Mouse (Mus musculus) bone marrow, adult 2 months (tissue): Measurements from ENCODE around the gene Pold4. TPM values are rescaled to one million over a fixed set of nuclear protein-coding genes. Genes with fewer than 3 reads are reported as not detected.

Experiments used
- H3K27ac ChIP-seq: fragments of 200-500 bp; 2 replicates; pipeline ENCODE4 v1.5.1; 2012; ENCODE audit warnings: low read depth, mild to moderate bottlenecking, control low read depth, inconsistent platforms, low read length; ENCODE audit not compliant: control insufficient read depth, poor library complexity, insufficient read depth
- H3K4me1 ChIP-seq: fragments of 200-500 bp; 2 replicates; pipeline ENCODE4 v1.6.1; 2011; ENCODE audit warnings: low read length; ENCODE audit not compliant: control insufficient read depth, insufficient read depth
- H3K4me3 ChIP-seq: fragments of 200-500 bp; replicated peaks from 2 replicates; pipeline ENCODE3; 2011; ENCODE audit warnings: mild to moderate bottlenecking, low read depth, low read length, control low read depth; ENCODE audit not compliant: control insufficient read depth
- CTCF ChIP-seq: fragments of 200-500 bp; IDR thresholded peaks from 2 replicates; pipeline ENCODE4 v1.5.1; 2011; ENCODE audit warnings: low read length, control low read depth; ENCODE audit not compliant: control insufficient read depth, insufficient read depth
- POLR2A ChIP-seq: fragments of 200-500 bp; IDR thresholded peaks from 2 replicates; pipeline ENCODE4 v1.6.1; 2011; ENCODE audit warnings: low read depth, mild to moderate bottlenecking, control low read depth, low read length, borderline replicate concordance; ENCODE audit not compliant: control insufficient read depth
- WGBS: fragments of 180-500 bp; shearing (Covaris S2); methylation state at CpG from one replicate; pipeline ENCODE4 v1.1.7; 2018; 5-methylcytosine and 5-hydroxymethylcytosine counted together
- polyA plus RNA-seq: library from polyadenylated mRNA; stranded (reverse); fragments of >200 nt; gene quantifications from 2 replicates; pipeline ENCODE4 v1.2.4, GENCODE M21; 2011; ENCODE audit warnings: low replicate concordance; ENCODE audit not compliant: missing spikeins, insufficient read depth, insufficient read length

Pold4 gene
- 31.7 and 54.7 TPM in 2 replicates for polyA plus RNA-seq

DNA sequence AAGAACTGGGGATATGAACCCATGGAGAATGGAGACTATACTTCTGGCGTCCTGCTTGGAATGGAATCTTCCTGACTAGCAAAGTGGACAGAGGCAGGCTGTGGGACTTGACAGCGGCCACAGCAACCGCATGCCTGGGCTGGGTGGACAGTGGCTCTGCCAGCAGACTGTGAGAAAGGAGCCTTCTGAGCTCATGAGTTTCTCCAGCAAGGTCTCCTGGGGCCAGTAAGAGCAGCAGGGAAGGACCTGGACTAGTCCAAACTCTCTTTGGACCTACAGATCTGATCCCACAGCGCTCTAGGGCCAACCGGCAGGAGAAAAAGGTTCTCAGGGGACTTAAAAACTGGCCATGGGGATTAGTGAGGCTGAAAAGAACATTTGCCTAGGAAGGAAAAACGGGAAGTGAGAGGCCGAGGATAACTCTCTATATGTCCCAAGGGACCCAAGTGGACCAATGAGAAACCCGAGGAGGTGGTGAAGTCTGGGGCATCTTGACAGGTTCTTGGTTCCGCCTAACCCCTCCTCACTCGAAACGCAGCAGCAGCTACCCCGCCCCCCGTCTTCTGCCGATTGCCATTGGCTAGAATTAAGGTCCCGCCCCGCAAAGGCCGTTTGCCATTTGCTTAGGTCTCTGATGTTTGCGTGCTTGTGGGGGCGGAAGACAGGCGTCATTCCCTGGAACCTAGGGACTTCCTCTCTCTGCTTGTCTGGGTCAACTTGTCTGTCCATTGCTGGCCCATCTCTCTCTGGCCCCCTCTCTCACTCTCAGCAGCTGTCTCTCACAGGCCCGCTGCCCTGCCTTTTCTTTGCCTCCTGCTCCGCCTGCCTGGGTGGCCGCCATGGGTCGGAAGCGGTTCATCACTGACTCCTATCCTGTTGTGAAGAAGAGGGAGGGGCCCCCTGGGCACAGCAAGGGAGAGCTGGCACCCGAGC is at the start of gene Pold4:
TSS of gene Pold4 (plus strand) at position 647 of the 933 bp plus-strand sequence.
- 12% methylated on average over 26 of the region's 26 CpGs for WGBS
- H3K4me3 ChIP-seq, result peak within 1 kb of the TSS; percentile 70
- peak; percentile 70 for TF ChIP-seq POLR2A
- TF ChIP-seq CTCF, result no peak
- H3K27ac ChIP-seq, result peak within 1 kb of the TSS; percentile 96
- H3K4me1 ChIP-seq, result peaks cover 10% of the 10 kb centered on the region

DNA sequence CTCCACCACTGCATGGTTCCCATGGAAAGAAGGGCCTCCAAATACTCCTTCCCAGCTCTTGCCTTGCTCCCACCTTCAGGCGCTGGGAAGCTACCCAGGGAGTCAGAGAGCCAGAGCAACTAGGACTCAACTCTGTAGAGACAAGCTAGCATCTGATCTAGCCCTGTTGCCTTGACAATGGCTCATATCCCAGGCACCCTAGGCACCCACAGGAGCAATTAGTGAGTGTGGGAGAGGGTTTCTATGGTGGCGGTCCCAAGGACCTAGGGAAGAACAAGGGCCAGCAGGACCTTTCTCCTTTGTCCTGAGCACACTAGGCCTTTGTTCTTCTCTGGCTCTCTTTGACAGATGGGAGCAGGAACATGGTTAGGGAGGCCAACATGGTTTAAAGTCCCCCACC is 48.0 kb upstream of the Pold4 start:
- Histone ChIP-seq H3K27ac (no peak overlapping the region), H3K4me1 (peaks cover 30% of the 10 kb centered on the region), H3K4me3 (no peak overlapping the region)
- TF ChIP-seq POLR2A (no peak), CTCF (no peak)
- WGBS, result 80% methylated on average over 2 of the region's 2 CpGs

DNA sequence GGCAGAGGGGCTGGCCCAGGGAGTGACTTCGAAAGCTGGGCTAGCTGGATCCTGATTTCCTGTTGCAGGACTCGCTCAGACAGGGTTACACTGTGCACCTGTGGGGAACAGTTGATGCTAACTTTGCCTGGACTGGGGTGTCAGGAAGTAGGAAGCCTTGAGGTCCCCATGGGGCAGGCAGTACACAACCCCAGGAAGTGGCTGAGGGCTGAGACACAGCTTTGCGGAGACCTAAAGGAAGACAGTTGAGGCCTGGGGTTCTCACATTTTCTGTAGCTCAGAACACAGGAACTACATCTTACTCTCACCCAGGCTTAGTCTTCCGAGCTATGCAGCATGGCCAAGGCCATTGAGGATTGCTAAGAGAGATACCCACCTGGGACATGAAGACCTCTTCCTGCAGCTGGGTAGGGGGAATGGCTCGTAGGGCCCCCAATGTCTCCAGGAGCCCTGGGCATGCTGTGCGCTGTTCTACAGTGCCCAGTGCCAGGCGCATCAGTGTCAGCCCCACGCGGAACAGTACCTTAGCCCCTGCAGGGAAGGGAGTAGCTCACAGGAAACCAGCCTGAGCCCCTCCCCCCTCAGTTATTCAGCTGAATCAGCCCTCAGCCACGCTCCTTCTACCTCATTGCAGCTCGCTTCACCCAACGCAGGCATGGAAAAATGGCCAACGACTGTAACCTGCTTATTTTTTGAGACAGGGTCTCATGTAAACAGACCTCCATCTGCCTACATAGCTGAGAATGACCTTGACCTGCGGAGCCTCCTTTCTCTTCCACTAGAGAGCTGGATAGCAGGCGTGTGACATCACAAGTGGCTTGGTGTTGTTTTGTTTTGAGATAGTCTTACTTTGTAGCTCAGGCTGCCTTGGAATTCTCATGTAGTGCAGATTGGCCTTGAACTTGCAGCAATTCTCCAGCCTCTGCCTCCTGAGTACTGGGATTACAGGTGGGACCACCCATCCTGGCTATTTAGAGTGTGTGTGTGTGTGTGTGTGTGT is 46.4 kb upstream of the Pold4 start:
- Histone ChIP-seq H3K4me1 (peaks cover 29% of the 10 kb centered on the region), H3K27ac (peak overlapping the region; percentile 79)

DNA sequence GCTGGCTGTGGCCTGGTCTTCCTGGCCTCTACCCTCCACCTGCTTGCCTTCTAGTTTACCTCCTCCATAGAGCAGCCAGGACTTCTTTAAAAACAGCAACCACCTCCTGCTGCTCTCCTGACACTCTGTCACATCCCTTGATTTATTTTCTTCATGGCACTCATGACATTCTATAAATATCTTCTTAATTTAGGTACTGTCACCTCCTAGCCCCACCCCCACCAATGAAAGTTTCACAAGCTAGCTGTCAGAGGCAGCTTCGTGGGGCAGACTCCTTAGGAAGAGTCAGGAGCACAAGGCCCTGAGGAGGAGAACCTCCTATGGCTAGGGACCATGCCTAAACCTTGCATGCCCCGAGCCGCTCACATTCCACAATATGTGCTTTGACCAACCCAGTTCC is 44.4 kb upstream of the Pold4 start:
- peak overlapping the region; percentile 16 for H3K4me3 ChIP-seq
- H3K27ac ChIP-seq, result peak overlapping the region; percentile 16; the same call in 1 of the 2 replicates
- TF ChIP-seq POLR2A (no peak), CTCF (no peak)
- WGBS, result 42% methylated on average over 3 of the region's 3 CpGs
- H3K4me1 ChIP-seq, result peaks cover 26% of the 10 kb centered on the region; the same call in 1 of the 2 replicates

More for the DNA sequence above, 46.4 kb upstream of the Pold4 start:
- TF ChIP-seq POLR2A (0 out of 2 replicates have a peak, but pooled peaks have one; percentile 5), CTCF (no peak)
- WGBS, result 13% methylated on average over 15 of the region's 15 CpGs
- no peak overlapping the region for H3K4me3 ChIP-seq

DNA sequence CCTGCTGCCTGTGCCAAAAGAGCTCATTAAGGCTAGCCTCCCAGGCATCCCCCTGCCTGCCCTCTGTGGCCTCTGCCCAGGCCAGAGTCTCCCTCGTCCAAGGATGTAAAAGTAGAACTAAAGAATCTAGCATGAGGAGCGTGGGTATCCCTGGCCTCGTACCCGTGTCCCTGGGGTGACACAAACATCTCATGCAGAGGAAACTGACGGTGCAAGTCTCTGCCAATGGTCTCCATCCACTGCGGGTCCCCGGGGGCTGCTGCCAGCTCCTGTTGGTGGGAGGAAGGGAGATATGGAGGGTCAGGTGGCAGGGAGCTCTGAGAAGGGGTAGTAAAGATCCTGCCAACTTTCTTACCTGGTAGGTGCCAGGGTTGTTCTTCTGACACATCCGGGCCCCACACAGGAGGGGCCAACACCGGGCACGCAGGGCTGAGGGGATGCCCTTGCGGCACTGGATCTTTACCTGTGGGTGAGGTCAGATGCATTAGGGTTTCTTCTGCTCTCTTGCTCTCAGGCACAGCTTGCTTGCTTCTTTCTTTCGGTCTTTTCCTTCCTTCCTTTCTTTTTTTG is 42.6 kb upstream of the Pold4 start:
- 34% methylated on average over 12 of the region's 12 CpGs for WGBS
- Histone ChIP-seq H3K27ac (no peak overlapping the region), H3K4me1 (peaks cover 22% of the 10 kb centered on the region; the same call in 1 of the 2 replicates), H3K4me3 (peak overlapping the region; percentile 29)
- no peak for TF ChIP-seq POLR2A
- TF ChIP-seq CTCF, result no peak

DNA sequence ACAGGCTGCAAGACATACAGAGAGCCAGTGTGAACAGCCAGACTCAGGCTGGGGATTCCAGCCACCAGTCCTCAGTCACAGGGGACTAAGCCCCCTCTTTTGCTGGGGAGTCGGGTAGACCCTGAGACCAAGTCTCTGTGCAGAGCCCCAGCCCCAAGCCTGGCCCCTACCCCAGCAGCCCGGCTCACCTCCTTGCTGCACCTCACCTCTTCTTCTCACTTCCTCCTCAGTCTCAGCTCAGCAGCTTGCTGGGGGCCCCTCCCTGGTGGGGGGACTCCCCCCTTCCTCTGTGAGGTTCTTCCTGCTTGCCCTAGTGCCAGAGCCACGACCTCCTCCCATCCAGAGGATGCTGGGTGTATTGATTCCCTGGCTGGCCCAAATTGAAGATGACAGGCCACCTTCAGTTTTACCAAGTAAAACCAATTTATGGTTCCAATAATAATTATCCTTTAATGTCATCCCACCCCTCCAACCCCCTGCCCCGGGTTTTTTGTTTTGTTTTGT is 40.8 kb upstream of the Pold4 start, which contains the start of gene Tbc1d10c:
TSS of gene Tbc1d10c (minus strand) at position 454 of the 504 bp plus-strand sequence.
- peak within 1 kb of the TSS; percentile 93 for H3K4me3 ChIP-seq
- H3K27ac ChIP-seq, result peak within 1 kb of the TSS; percentile 95
- H3K4me1 ChIP-seq, result peaks cover 15% of the 10 kb centered on the region; the same call in 1 of the 2 replicates
- peak; percentile 73; the same call in 1 of the 2 replicates for TF ChIP-seq POLR2A
- TF ChIP-seq CTCF, result no peak
- WGBS, result 2% methylated on average over 4 of the region's 4 CpGs

DNA sequence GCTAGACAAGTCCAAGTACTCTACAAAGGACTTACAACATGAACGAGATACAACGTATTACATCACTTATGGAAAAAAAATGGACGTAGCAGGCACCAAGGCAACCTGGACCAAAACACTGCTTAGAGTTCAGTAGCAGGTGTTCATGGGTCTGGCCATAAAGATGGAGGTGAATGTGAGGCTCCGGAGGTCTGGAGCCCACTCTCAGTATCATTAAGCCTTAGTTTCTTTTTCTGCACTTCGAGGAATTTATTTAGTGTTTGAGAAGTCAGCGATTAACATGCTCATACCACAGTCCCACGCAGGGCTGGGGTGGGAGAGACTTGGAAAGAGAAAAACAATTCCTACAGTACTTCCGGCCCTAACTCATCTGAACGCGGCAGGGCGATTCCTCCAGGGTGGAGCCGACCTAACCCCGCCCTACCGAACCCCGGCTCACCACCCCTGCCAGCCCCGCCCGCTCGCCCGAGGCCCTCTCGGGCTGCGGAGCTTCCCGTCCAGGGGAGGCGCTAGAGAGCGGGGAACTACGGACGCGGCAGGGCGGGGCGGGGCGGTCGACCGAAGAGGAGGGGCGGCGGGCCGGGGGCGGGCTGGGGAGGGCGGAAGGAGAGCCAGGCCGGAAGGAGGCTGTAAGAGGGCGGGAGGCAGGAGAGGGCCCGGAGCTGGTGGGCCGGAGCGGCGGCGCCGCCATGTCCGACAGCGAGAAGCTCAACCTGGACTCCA is 40.0 kb upstream of the Pold4 start, which contains the start of gene Ppp1ca:
TSS of gene Ppp1ca (plus strand) at position 538 of the 723 bp plus-strand sequence.
- TF ChIP-seq POLR2A (peak; percentile 88; the same call in 1 of the 2 replicates), CTCF (peak; percentile 75)
- Histone ChIP-seq H3K4me3 (peak within 1 kb of the TSS; percentile 93), H3K27ac (peak within 1 kb of the TSS; percentile 95), H3K4me1 (peaks cover 11% of the 10 kb centered on the region; the same call in 1 of the 2 replicates)
- 1% methylated on average over 45 of the region's 47 CpGs for WGBS
